Mouse (Mus musculus): ENCODE results near the gene Asb18. TPM values are rescaled to one million over a fixed set of nuclear protein-coding genes. Genes with fewer than 3 reads are reported as not detected.

The Asb18 gene
- polyA plus RNA-seq, 1 experiment from 2014 or later = 1.1 TPM

DNA sequence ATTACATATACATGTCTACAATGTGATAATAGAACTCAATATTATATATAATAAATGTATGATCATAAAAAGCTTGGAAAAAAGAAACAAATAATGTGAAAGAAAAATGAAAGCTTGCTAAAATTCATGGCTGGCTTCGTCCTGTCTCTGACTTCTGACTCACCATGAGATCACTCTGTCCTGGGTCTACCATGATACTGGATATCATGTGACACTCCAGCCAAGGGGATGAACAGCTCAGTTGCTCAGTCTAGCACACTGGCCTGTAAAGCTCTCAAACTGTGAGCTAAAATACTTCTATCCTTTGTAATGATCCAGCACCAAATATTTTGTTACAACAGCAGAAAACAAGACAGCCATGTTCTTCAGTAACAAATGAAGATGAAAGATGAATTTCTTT, 4.4 kb downstream of the Asb18 start:
- Histone ChIP-seq H3K4me1 (replicated peaks) (no peaks in the 10 kb centered on the region), H3K9ac (no peak overlapping the region), H3K27ac (replicated peaks) (no peak overlapping the region), H3K27me3 (no peaks in the 10 kb centered on the region), H3K9me3 (no peaks in the 10 kb centered on the region), H3K36me3 (no peaks in the 10 kb centered on the region), H3K4me3 (no peak overlapping the region), H3K4me2 (no peak overlapping the region)
- no peak for ATAC-seq (ENCODE audit: low FRiP score, low read depth)
- WGBS = 91% methylated on average over 1 of the region's 1 CpGs

DNA sequence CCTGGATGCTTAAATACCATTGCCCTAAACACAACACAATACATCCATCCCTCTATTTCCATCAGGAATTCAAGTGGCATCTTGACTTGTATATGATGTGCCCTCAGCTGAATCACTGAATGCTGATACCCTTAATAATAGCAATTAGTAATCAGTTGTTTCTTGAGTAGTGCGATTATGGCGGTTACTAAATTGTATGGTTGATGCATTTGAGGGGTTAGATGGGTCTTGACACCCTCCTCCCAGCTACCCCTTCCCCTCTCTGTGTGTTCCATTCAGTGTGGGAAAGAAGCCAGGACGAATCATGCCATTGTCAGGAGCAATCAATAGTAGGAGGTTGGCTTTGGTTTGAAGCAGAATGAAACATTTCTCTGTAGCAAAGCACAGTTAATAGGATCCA, 5.3 kb downstream of the Asb18 start:
- Histone ChIP-seq H3K4me3 (no peak overlapping the region), H3K27ac (replicated peaks) (no peak overlapping the region), H3K36me3 (no peaks in the 10 kb centered on the region), H3K27me3 (no peaks in the 10 kb centered on the region), H3K9me3 (no peaks in the 10 kb centered on the region), H3K9ac (no peak overlapping the region), H3K4me2 (no peak overlapping the region), H3K4me1 (replicated peaks) (no peaks in the 10 kb centered on the region)
- ATAC-seq (ENCODE audit: low FRiP score, low read depth) = no peak
- 80% methylated on average over 3 of the region's 3 CpGs for WGBS

DNA sequence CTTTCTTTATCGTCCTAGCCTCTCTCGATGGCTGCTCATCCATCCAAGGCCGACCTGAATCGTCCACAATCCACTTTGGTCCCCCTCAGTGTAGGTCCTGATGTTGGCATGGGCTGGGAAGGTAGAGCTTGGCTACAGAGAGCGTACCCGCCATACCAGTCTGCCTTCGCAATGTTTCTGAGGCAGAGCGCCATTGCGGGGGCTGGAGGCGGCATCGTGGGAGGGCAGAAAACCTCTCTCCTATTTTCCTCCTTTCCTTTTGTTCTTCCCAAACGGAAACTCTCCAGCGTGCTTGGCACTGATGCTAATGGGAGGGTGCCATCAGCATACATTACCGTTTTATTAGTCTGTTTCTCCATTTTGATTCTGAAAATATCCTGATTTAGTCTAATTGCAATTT, 7.8 kb downstream of the Asb18 start:
- WGBS = 66% methylated on average over 14 of the region's 14 CpGs
- H3K27ac ChIP-seq (replicated peaks) = peak overlapping the region; percentile 2
- no peak overlapping the region for H3K9ac ChIP-seq
- no peaks in the 10 kb centered on the region for H3K36me3 ChIP-seq
- no peaks in the 10 kb centered on the region for H3K9me3 ChIP-seq
- H3K4me2 ChIP-seq = no peak overlapping the region
- H3K4me1 ChIP-seq (replicated peaks) = no peaks in the 10 kb centered on the region
- H3K4me3 ChIP-seq = no peak overlapping the region
- no peak for ATAC-seq (ENCODE audit: low FRiP score, low read depth)
- no peaks in the 10 kb centered on the region for H3K27me3 ChIP-seq

DNA sequence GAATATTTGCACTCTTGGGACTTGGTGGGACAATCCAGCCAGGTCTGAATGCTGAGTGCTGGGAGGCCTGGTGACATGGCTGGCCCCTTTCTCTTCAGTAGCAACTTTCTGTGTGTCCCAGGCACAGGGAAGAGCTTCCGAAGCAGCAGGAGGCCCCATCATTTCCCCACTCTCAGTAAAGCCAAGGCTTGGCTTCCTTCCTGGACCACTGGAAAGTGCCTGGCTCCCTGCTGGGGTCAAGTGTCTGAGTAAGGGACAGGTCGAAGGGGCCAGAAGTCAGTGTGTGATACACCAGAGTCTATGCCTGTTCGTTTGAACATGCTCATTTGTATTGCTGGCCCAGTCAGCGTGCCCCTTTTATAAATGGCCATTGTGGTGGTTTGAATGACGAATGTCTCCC, 13.5 kb downstream of the Asb18 start:
- Histone ChIP-seq H3K27me3 (no peaks in the 10 kb centered on the region), H3K27ac (replicated peaks) (no peak overlapping the region), H3K4me3 (no peak overlapping the region), H3K4me2 (no peak overlapping the region), H3K4me1 (replicated peaks) (no peaks in the 10 kb centered on the region), H3K9me3 (no peaks in the 10 kb centered on the region), H3K9ac (no peak overlapping the region), H3K36me3 (no peaks in the 10 kb centered on the region)
- ATAC-seq (ENCODE audit: low FRiP score, low read depth) = no peak
- WGBS = 30% methylated on average over 5 of the region's 5 CpGs

DNA sequence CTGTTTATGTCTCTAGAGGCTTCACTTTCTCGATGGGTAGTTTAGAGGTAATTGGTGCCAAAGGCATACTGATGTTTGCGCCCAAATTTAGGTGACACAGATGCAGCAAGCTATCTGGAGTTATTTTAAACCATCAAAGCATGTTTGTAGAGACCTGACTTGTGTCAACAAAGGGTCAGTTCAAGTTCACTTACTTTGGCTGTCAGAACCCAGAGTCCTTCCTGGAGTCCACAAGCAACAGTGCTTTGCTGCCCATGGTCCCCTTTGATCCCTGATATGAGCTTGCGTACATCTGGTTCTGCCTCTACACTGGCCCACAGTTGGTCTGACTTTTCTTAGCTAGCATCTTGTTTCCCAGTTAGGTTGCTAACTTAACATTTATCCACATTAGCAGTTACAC, 14.6 kb downstream of the Asb18 start:
- H3K4me3 ChIP-seq = no peak overlapping the region

DNA sequence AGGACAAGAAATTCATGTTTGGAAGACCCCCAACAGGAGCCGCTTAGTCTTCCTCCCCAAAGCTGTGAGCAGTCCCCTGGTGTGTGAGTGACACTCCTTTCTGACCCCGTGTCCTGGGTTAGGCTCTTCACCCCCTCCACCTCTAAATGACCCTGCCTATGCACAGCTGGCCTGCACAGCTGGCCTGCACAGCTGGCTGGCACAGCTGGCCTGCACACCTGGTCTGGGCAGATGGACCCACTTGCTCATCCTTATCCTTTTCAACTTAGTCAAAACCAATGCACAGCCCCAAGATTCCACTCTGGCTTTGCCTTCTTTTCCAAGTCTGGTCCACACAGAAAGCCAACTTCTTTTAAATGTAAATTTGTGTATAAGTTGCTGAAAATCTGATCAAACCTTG, 15.8 kb downstream of the Asb18 start:
- H3K4me1 ChIP-seq (replicated peaks) = no peaks in the 10 kb centered on the region
- no peak overlapping the region for H3K4me2 ChIP-seq
- H3K9me3 ChIP-seq = no peaks in the 10 kb centered on the region
- H3K27me3 ChIP-seq = peaks cover 5% of the 10 kb centered on the region
- no peaks in the 10 kb centered on the region for H3K36me3 ChIP-seq
- H3K4me3 ChIP-seq = no peak overlapping the region
- WGBS = 73% methylated on average over 2 of the region's 2 CpGs
- no peak overlapping the region for H3K9ac ChIP-seq
- no peak overlapping the region for H3K27ac ChIP-seq (replicated peaks)
- no peak for ATAC-seq (ENCODE audit: low FRiP score, low read depth)

More for the DNA sequence above, 14.6 kb downstream of the Asb18 start:
- Histone ChIP-seq H3K36me3 (no peaks in the 10 kb centered on the region), H3K9me3 (no peaks in the 10 kb centered on the region), H3K27me3 (no peaks in the 10 kb centered on the region), H3K4me2 (no peak overlapping the region), H3K9ac (no peak overlapping the region), H3K27ac (replicated peaks) (no peak overlapping the region), H3K4me1 (replicated peaks) (no peaks in the 10 kb centered on the region)
- WGBS = 91% methylated on average over 3 of the region's 3 CpGs
- ATAC-seq (ENCODE audit: low FRiP score, low read depth) = no peak

DNA sequence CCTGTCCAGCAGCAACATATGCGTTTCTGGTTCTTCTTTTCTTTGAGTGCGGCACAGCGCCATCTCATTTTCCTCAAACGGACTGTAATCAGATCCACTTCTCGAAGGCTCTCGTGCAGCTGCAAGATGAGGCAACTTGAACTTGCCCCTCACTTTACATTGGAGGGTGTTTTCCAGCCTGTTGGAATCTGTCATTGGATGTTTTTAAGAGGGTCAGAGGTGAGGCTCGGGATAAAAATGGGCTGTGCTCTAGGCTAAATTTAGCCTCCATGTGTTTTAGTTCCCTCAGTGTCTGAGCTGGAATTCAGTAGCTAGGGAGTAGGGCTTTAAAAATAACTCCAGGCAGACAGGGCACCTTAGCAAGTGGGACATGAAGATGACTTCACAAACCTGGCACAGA, 16.4 kb downstream of the Asb18 start:
- H3K9ac ChIP-seq = no peak overlapping the region
- 75% methylated on average over 7 of the region's 7 CpGs for WGBS
- ATAC-seq (ENCODE audit: low FRiP score, low read depth) = no peak
- H3K27ac ChIP-seq (replicated peaks) = no peak overlapping the region
- no peaks in the 10 kb centered on the region for H3K36me3 ChIP-seq
- H3K4me1 ChIP-seq (replicated peaks) = no peaks in the 10 kb centered on the region
- H3K4me3 ChIP-seq = no peak overlapping the region
- no peak overlapping the region for H3K4me2 ChIP-seq
- H3K9me3 ChIP-seq = no peaks in the 10 kb centered on the region
- H3K27me3 ChIP-seq = peaks cover 11% of the 10 kb centered on the region

DNA sequence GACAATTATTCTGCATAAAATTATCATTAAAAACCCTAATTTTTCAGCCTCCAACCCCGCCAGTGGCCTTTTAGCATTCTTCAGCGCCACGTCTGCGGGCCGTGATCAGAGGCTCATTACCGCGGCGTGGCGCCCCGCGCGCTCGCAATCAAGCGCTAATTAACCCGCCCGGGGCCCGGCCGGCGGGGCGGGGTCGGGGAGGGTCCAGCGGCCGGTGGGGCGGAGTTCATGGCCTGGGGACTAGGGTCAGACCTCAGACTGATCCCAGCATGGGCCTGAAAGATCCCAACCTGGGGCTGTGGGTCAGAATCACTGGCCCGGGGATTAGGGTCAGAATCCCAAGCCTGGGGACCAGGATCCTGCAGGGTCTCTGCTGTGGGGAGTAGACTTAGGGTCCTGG, 22.2 kb downstream of the Asb18 start:
- under 1% methylated on average over 25 of the region's 25 CpGs for WGBS
- H3K9me3 ChIP-seq = no peaks in the 10 kb centered on the region
- peaks cover 23% of the 10 kb centered on the region for H3K27me3 ChIP-seq
- no peaks in the 10 kb centered on the region for H3K36me3 ChIP-seq
- H3K4me2 ChIP-seq = peak overlapping the region; percentile 41
- H3K27ac ChIP-seq (replicated peaks) = no peak overlapping the region
- H3K4me1 ChIP-seq (replicated peaks) = peaks cover 5% of the 10 kb centered on the region
- peak; percentile 15; the same call in 1 of the 2 replicates for ATAC-seq (ENCODE audit: low FRiP score, low read depth)
- no peak overlapping the region for H3K9ac ChIP-seq
- peak overlapping the region; percentile 9; the same call in 1 of the 2 replicates for H3K4me3 ChIP-seq

DNA sequence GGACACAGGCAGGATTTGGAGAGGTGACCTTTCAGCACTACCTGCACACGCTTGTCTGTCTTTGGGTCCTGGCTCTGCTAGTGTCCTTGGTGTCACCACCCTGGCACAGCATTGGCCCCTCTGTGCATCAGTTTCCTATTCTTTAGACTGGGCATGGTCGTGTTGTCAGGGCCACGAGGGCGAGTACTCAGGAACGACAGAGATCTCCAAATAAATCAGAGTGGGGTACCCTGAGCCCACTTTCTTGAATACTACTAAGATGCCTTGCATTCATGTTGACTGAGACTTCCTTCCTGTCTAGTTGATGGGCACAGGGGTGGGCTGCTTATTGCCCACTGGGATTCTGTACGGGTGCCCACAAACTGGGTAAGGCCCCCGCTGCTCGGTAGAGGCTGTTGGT, 37.2 kb downstream of the Asb18 start:
- Histone ChIP-seq H3K4me2 (no peak overlapping the region), H3K9me3 (no peaks in the 10 kb centered on the region), H3K9ac (no peak overlapping the region), H3K36me3 (no peaks in the 10 kb centered on the region), H3K27ac (replicated peaks) (no peak overlapping the region), H3K27me3 (0 out of 2 replicates have a peak, but pooled peaks cover 2% of the 10 kb centered on the region), H3K4me3 (no peak overlapping the region), H3K4me1 (replicated peaks) (no peaks in the 10 kb centered on the region)
- 93% methylated on average over 8 of the region's 8 CpGs for WGBS
- no peak for ATAC-seq (ENCODE audit: low FRiP score, low read depth)

DNA sequence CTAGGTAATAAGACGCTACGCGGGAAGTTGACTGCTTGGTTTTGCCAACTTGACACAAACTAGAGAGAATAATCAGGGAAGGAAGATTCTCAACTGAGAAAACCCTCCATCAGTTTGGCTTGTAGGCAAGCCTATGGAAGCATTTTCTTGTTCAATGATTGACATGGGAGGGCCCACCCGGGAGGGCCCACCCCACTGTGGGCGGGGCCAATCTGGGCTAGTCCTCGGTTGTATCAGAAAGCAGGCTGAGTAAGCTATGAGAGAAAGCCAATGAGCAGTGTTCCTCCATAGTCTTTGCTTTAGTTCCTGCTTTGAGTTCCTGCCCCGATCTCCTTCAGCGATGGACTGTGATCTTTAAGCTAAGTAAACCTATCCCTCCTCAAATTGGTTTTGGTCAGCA, 38.1 kb downstream of the Asb18 start:
- Histone ChIP-seq H3K27me3 (0 out of 2 replicates have a peak, but pooled peaks cover 2% of the 10 kb centered on the region), H3K9ac (no peak overlapping the region), H3K4me2 (no peak overlapping the region)

DNA sequence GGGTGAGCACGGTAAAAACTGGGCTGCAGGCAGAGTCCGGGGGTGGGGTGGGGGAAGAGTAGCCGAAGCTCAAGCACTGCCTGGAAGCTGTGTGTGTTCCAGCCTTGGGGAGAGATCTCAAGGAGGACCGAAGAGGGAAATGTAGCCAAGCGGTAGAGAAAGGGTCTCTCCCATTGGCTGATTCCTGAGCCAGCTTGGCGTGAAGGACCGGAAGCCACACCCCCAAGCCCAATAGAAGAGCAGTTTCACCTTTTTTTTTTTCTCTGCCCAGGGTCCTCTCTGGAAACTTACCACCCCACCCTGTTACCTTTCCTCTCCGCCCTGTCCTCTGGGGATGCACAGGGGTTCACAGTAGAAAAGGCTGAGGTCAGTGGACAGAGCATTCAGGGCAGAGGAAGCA, 39.9 kb downstream of the Asb18 start:
- Histone ChIP-seq H3K9ac (no peak overlapping the region), H3K4me3 (no peak overlapping the region), H3K9me3 (no peaks in the 10 kb centered on the region), H3K36me3 (no peaks in the 10 kb centered on the region), H3K4me1 (replicated peaks) (no peaks in the 10 kb centered on the region), H3K27me3 (peaks cover 10% of the 10 kb centered on the region), H3K4me2 (no peak overlapping the region), H3K27ac (replicated peaks) (no peak overlapping the region)
- no peak for ATAC-seq (ENCODE audit: low FRiP score, low read depth)
- 80% methylated on average over 8 of the region's 8 CpGs for WGBS

More for the DNA sequence above, 38.1 kb downstream of the Asb18 start:
- Histone ChIP-seq H3K36me3 (no peaks in the 10 kb centered on the region), H3K27ac (replicated peaks) (no peak overlapping the region), H3K9me3 (no peaks in the 10 kb centered on the region), H3K4me1 (replicated peaks) (no peaks in the 10 kb centered on the region), H3K4me3 (no peak overlapping the region)
- ATAC-seq (ENCODE audit: low FRiP score, low read depth) = no peak
- WGBS = 76% methylated on average over 8 of the region's 8 CpGs

DNA sequence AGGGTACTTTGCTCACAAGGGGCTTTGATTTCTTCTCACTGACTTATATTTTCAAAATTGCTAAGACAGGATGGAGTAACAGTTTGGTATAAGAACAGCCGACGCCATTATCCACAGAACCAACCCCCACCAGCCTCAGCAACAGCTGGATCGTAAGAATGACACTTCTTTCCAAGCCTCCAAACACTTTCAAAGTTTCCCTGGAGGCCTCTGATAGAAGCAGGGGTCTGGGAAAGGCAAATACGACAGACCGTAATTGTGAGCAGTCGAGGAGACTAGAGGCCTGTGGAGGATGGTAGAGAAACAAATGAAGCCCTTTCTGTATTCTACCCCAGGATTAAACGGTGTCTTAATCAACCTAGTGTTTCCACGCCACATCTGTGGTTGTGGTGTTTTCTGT, 42.6 kb downstream of the Asb18 start:
- no peak for ATAC-seq (ENCODE audit: low FRiP score, low read depth)

DNA sequence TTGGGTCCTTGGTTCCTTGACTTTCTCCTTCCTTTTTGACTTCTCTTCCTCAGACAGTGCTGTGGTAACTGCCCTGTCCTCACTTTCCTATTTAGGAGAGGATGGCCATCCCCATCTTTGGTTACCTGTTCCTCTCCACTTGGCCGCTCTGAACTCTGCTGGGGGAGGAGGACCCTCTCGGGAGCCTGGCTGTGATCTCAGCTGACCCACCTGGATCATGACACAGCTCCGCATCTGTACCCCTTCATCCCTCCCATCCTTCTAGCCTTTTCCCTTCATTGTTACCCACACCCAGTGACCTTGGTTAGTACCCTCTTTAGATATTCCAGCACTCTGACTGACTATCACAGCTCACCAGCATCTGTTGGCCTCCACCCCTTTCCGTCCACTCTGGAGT, 44.8 kb downstream of the Asb18 start:
- no peak overlapping the region for H3K4me2 ChIP-seq
- H3K4me3 ChIP-seq = no peak overlapping the region
- no peak for ATAC-seq (ENCODE audit: low FRiP score, low read depth)
- H3K4me1 ChIP-seq (replicated peaks) = peaks cover 19% of the 10 kb centered on the region
- no peak overlapping the region for H3K9ac ChIP-seq
- H3K9me3 ChIP-seq = no peaks in the 10 kb centered on the region
- peaks cover 16% of the 10 kb centered on the region for H3K27me3 ChIP-seq
- H3K36me3 ChIP-seq = no peaks in the 10 kb centered on the region
- H3K27ac ChIP-seq (replicated peaks) = no peak overlapping the region
- WGBS = 93% methylated on average over 4 of the region's 4 CpGs

More for the DNA sequence above, 42.6 kb downstream of the Asb18 start:
- Histone ChIP-seq H3K36me3 (no peaks in the 10 kb centered on the region), H3K4me1 (replicated peaks) (peaks cover 17% of the 10 kb centered on the region), H3K4me3 (no peak overlapping the region), H3K27ac (replicated peaks) (no peak overlapping the region), H3K27me3 (peaks cover 16% of the 10 kb centered on the region), H3K9me3 (no peaks in the 10 kb centered on the region), H3K4me2 (no peak overlapping the region), H3K9ac (no peak overlapping the region)
- WGBS = 69% methylated on average over 8 of the region's 8 CpGs
